Mouse (Mus musculus) forebrain, embryonic 14.5 days (tissue): ENCODE results near the gene Pttg1ip. TPM values are rescaled to one million over a fixed set of nuclear protein-coding genes. Genes with fewer than 3 reads are reported as not detected.

ENCODE experiments used
- ATAC-seq: fragments of 200-750 bp; cut with Nextera tagmentation; 2 replicates; pipeline ENCODE4 v1.8.0; 2017; ENCODE audit warnings: mild to moderate bottlenecking, moderate library complexity
- DNase-seq: peaks from one replicate; pipeline ENCODE4 v3.0.0-alpha.2; 2015; ENCODE audit warnings: low spot score
- H3K27ac ChIP-seq: fragments of 300-500 bp; sonication (generic); 2 replicates; pipeline ENCODE4 v1.5.1; 2014; ENCODE audit warnings: low read depth, mild to moderate bottlenecking, control low read depth, low read length, moderate library complexity
- H3K27me3 ChIP-seq: fragments of 300-500 bp; sonication (generic); replicated peaks from 2 replicates; pipeline ENCODE4 v1.6.1; 2014; ENCODE audit warnings: low read length, control low read depth, mixed read lengths; ENCODE audit not compliant: control insufficient read depth, insufficient read depth
- H3K36me3 ChIP-seq: fragments of 300-500 bp; sonication (generic); 2 replicates; pipeline ENCODE4 v1.6.1; 2014; ENCODE audit warnings: low read length, control low read depth; ENCODE audit not compliant: control insufficient read depth, insufficient read depth
- H3K4me1 ChIP-seq: fragments of 300-500 bp; sonication (generic); 2 replicates; pipeline ENCODE4 v1.6.1; 2014; ENCODE audit warnings: antibody characterized with exemption, low read length, control low read depth; ENCODE audit not compliant: control insufficient read depth, insufficient read depth
- H3K4me2 ChIP-seq: fragments of 300-500 bp; sonication (generic); 2 replicates; pipeline ENCODE4 v1.6.1; 2014; ENCODE audit warnings: mild to moderate bottlenecking, control low read depth, low read length
- H3K4me3 ChIP-seq: fragments of 300-500 bp; sonication (generic); 2 replicates; pipeline ENCODE4 v1.5.1; 2014; ENCODE audit warnings: low read depth, low read length, control low read depth
- H3K9ac ChIP-seq: fragments of 300-500 bp; sonication (generic); 2 replicates; pipeline ENCODE4 v1.6.1; 2014; ENCODE audit warnings: mild to moderate bottlenecking, low read length, control low read depth, moderate library complexity
- H3K9me3 ChIP-seq: fragments of 300-500 bp; sonication (generic); replicated peaks from 2 replicates; pipeline ENCODE4 v1.6.1; 2016; ENCODE audit warnings: low read length, control low read depth, mixed read lengths; ENCODE audit not compliant: control insufficient read depth
- WGBS: fragments of 180-500 bp; shearing (Covaris S2); extraction: QIAGEN DNeasy Blood & Tissue Kit; methylation state at CpG from one replicate; pipeline ENCODE4 v1.1.7; 2014; 5-methylcytosine and 5-hydroxymethylcytosine counted together
- polyA plus RNA-seq: library from polyadenylated mRNA; unstranded; fragments of >200 nt; fragmentation: Nextera tagmentation; extraction: Ambion mirVana; gene quantifications from 2 replicates; pipeline ENCODE4 v1.2.1, GENCODE M21; 2014

Gene Pttg1ip
- polyA plus RNA-seq, 1 experiment from 2014 or later = 74.1 TPM

DNA sequence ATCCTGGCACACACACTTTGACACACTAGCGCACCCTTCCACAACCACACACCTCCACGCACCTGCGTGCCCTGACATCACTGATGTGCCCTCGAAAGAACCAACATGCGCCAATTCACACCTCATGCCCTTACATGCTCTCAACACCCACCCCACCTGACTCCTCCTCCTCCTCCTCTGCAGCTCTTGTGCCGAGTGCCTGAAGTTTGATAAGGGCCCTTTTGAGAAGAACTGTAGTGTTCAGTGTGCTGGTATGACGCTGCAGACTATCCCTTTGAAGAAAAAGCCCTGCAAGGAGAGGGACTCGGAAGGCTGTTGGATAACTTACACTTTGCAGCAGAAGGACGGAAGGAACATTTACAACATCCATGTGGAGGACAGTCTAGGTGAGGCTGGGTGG lies 20.7 kb upstream of the Pttg1ip start:
- H3K4me3 ChIP-seq = no peak overlapping the region
- H3K27me3 ChIP-seq = no peaks in the 10 kb centered on the region
- no peak overlapping the region for H3K9ac ChIP-seq
- no peak for DNase-seq
- no peak for ATAC-seq
- no peaks in the 10 kb centered on the region for H3K4me1 ChIP-seq
- H3K36me3 ChIP-seq = no peaks in the 10 kb centered on the region
- 87% methylated on average over 9 of the region's 9 CpGs for WGBS
- H3K9me3 ChIP-seq = no peaks in the 10 kb centered on the region
- no peak overlapping the region for H3K4me2 ChIP-seq
- H3K27ac ChIP-seq = no peak overlapping the region

GRCm38 (mm10) chr10:77561508-77561907 lies 20.0 kb upstream of the Pttg1ip start:
- Histone ChIP-seq H3K9ac (no peak overlapping the region), H3K4me2 (no peak overlapping the region), H3K36me3 (no peaks in the 10 kb centered on the region), H3K4me1 (no peaks in the 10 kb centered on the region), H3K27me3 (no peaks in the 10 kb centered on the region), H3K9me3 (no peaks in the 10 kb centered on the region), H3K27ac (no peak overlapping the region), H3K4me3 (no peak overlapping the region)
- DNase-seq = no peak
- 69% methylated on average over 2 of the region's 2 CpGs for WGBS
- ATAC-seq = no peak

DNA sequence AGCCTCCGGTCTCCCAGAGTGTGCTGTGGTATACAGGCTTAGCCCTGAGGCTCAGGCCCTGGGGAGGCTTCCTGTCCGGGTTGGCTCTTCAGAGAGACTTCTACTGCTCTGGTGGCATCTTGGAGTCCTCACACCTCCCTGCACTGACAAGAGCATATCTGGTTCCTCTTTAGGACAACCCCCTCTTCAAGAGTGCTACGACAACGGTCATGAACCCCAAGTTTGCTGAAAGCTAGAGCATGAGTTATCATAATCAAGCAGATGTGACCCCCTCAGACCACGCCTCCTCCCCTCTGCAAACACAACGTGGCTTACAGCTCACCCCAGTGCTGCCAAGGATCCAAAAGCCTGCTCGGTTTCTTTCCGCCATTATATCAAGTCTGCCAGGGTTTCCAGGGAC lies 16.5 kb upstream of the Pttg1ip start:
- no peaks in the 10 kb centered on the region for H3K4me1 ChIP-seq
- H3K9me3 ChIP-seq = no peaks in the 10 kb centered on the region
- no peaks in the 10 kb centered on the region for H3K36me3 ChIP-seq
- ATAC-seq (no peak), DNase-seq (no peak)
- WGBS = 81% methylated on average over 8 of the region's 8 CpGs
- H3K4me3 ChIP-seq = no peak overlapping the region
- H3K9ac ChIP-seq = no peak overlapping the region
- no peaks in the 10 kb centered on the region for H3K27me3 ChIP-seq
- H3K27ac ChIP-seq = no peak overlapping the region
- no peak overlapping the region for H3K4me2 ChIP-seq

DNA sequence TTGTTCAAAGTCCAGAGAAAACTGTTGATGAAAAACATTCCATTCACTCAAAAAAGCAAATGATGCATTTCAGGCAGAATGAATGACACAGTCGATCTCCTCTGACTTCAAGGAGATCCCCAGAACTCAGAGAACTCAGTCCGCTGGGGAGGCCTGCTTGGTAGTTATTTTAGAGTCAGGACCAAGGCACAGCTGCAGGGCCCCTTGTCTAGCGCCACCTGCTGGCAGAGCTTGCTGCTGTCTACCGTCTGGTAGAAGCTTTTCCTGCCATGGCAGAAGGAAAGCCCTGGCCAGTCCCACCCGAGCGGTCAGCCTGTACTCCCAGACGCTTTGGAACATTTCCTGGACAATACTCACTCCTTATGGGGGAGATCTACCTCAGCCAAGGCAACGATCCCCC lies 14.9 kb upstream of the Pttg1ip start:
- WGBS = 33% methylated on average over 8 of the region's 8 CpGs
- no peak overlapping the region for H3K4me3 ChIP-seq
- no peak for ATAC-seq

DNA sequence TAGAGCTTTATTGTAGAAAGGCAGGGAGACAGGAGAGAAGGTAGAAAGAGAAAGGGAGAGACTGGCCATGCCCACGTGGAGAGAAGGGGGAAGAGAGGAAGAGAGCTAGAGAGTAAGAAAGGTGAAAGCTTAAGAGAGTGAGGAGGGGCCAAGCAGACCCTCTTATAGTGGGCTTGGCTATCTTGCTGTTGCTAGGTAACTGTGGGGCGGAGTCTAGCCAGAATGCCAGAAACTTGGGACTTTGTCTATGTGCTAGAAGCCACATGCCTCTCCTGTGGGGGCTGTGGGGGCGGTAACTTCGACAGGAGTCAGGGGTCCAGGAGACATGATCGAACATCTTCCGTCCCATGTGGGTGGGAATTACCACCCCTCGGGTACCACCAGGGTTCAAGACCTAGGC lies 12.0 kb upstream of the Pttg1ip start:
- H3K9me3 ChIP-seq = no peaks in the 10 kb centered on the region
- ATAC-seq = no peak
- no peaks in the 10 kb centered on the region for H3K27me3 ChIP-seq
- H3K4me1 ChIP-seq = no peaks in the 10 kb centered on the region
- H3K9ac ChIP-seq = no peak overlapping the region
- no peak overlapping the region for H3K4me3 ChIP-seq
- H3K4me2 ChIP-seq = no peak overlapping the region
- DNase-seq = no peak
- WGBS = 48% methylated on average over 7 of the region's 7 CpGs
- no peaks in the 10 kb centered on the region for H3K36me3 ChIP-seq
- no peak overlapping the region for H3K27ac ChIP-seq

More for the DNA sequence above, 14.9 kb upstream of the Pttg1ip start:
- Histone ChIP-seq H3K4me1 (no peaks in the 10 kb centered on the region), H3K9me3 (no peaks in the 10 kb centered on the region), H3K27ac (no peak overlapping the region), H3K9ac (no peak overlapping the region), H3K36me3 (no peaks in the 10 kb centered on the region), H3K27me3 (no peaks in the 10 kb centered on the region), H3K4me2 (no peak overlapping the region)
- peak; percentile 48 for DNase-seq

GRCm38 (mm10) chr10:77569973-77570658 lies 11.4 kb upstream of the Pttg1ip start:
- 59% methylated on average over 6 of the region's 6 CpGs for WGBS
- Histone ChIP-seq H3K27me3 (no peaks in the 10 kb centered on the region), H3K4me2 (no peak overlapping the region)

GRCm38 (mm10) chr10:77572225-77572624 lies 9.3 kb upstream of the Pttg1ip start:
- no peaks in the 10 kb centered on the region for H3K4me1 ChIP-seq
- no peak overlapping the region for H3K27ac ChIP-seq
- ATAC-seq (no peak), DNase-seq (no peak)
- no peaks in the 10 kb centered on the region for H3K36me3 ChIP-seq
- no peak overlapping the region for H3K4me3 ChIP-seq
- 29% methylated on average over 3 of the region's 3 CpGs for WGBS
- no peak overlapping the region for H3K4me2 ChIP-seq
- H3K9ac ChIP-seq = no peak overlapping the region
- H3K9me3 ChIP-seq = no peaks in the 10 kb centered on the region
- H3K27me3 ChIP-seq = no peaks in the 10 kb centered on the region

More at GRCm38 (mm10) chr10:77569973-77570658, 11.4 kb upstream of the Pttg1ip start:
- no peak overlapping the region for H3K9ac ChIP-seq
- ATAC-seq = no peak
- H3K27ac ChIP-seq = no peak overlapping the region
- DNase-seq = no peak
- H3K4me3 ChIP-seq = no peak overlapping the region
- H3K9me3 ChIP-seq = no peaks in the 10 kb centered on the region
- H3K4me1 ChIP-seq = no peaks in the 10 kb centered on the region
- H3K36me3 ChIP-seq = no peaks in the 10 kb centered on the region

- no peaks in the 10 kb centered on the region for H3K9me3 ChIP-seq
- WGBS = 89% methylated on average over 1 of the region's 1 CpGs
- ATAC-seq (no peak), DNase-seq (no peak)
- no peak overlapping the region for H3K4me3 ChIP-seq
- H3K27me3 ChIP-seq = no peaks in the 10 kb centered on the region
- H3K4me2 ChIP-seq = no peak overlapping the region
- no peak overlapping the region for H3K27ac ChIP-seq
- H3K9ac ChIP-seq = no peak overlapping the region
- H3K36me3 ChIP-seq = no peaks in the 10 kb centered on the region
- no peaks in the 10 kb centered on the region for H3K4me1 ChIP-seq
These were observed 8.4 kb upstream of the Pttg1ip start for GRCm38 (mm10) chr10:77573162-77573561.

GRCm38 (mm10) chr10:77580027-77580920 lies 1.2 kb upstream of the Pttg1ip start:
- no peak for ATAC-seq
- no peak overlapping the region for H3K27ac ChIP-seq
- no peaks in the 10 kb centered on the region for H3K36me3 ChIP-seq
- no peaks in the 10 kb centered on the region for H3K27me3 ChIP-seq
- no peak overlapping the region for H3K4me2 ChIP-seq
- no peak overlapping the region for H3K9ac ChIP-seq
- H3K4me3 ChIP-seq = no peak overlapping the region
- H3K9me3 ChIP-seq = no peaks in the 10 kb centered on the region
- 65% methylated on average over 10 of the region's 10 CpGs for WGBS
- H3K4me1 ChIP-seq = peaks cover 15% of the 10 kb centered on the region; the same call in 1 of the 2 replicates
- DNase-seq = no peak
